Mouse (Mus musculus) E14TG2a.4 (cell line): ENCODE measurements at regions not wholly inside any gene's neighbourhood (a gene's known extent, or its start where the extent isn't known, plus 50 kb on each side); places are given as distances from the start of the nearest gene placed in this dataset.

Experiments
- CTCF ChIP-seq: conservative IDR thresholded peaks from 2 replicates; pipeline ENCODE4 v1.5.1; 2014; ENCODE audit warnings: low read length
- NANOG ChIP-seq: IDR thresholded peaks from 2 replicates; pipeline ENCODE4 v1.6.1; 2014; ENCODE audit warnings: borderline replicate concordance, low read length, mixed read lengths
- POU5F1 ChIP-seq: IDR thresholded peaks from 2 replicates; pipeline ENCODE4 v1.6.1; 2014; ENCODE audit warnings: low read length, borderline replicate concordance

DNA sequence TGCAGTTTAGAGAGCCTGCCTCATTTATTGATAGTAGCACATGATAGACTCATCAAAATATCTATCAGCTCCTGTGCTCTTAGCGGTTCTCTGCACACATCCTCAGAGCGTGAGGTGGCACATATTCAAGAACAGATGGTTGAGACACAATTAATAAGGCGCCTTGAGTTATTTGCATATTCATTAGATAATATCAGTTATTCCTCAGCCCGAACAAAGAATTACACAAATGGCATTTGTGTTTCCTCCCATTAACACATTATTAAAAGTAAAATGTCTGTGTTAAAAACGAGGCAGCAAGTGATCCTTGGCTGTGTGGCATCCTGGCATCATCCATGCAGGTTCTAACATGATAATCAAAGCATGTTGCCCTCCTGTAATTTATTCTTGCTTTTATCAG, 243.0 kb downstream of the Dcdc2c start:
- TF ChIP-seq CTCF (no peak), NANOG (no peak), POU5F1 (no peak)
